Mouse (Mus musculus) cerebellum, adult 2 months (tissue): ENCODE data around the gene Rbm15b.

Experiments
- CTCF ChIP-seq: fragments of 200-500 bp; IDR thresholded peaks from 2 replicates; pipeline ENCODE4 v1.5.1; 2011; ENCODE audit warnings: low read depth, mild to moderate bottlenecking, control low read depth, low read length, moderate library complexity, borderline replicate concordance; ENCODE audit not compliant: insufficient read depth
- POLR2A ChIP-seq: fragments of 200-500 bp; IDR thresholded peaks from 2 replicates; pipeline ENCODE4 v1.6.1; 2011; ENCODE audit warnings: low read length, control low read depth, borderline replicate concordance; ENCODE audit not compliant: insufficient read depth

DNA sequence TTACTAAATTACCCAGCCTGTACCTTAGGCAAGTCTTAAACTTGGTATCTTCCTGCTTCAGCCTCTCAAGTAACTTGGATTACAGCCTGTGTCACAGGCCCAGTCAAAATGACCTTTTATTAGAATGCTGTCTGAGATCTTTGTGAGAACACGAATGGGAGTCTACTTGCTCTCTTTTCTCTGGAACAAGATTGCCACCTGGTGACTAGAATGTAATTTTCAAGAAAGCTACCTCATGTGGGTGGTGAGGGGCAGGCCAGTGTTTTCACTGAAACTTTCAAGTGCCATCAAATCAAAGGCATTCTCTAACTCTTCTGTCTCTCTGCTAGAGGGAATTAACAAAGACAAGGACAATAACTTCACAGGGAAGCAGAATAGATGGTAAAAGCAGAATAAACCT, 26.5 kb upstream of the Rbm15b start:
- TF ChIP-seq CTCF (no peak), POLR2A (no peak)
